Mouse (Mus musculus) frontal cortex, postnatal 36 days (tissue): ENCODE data around the gene Kcnc2.

ENCODE experiments used
- DNase-seq, 2 experiments: peaks; one replicate each; pipeline ENCODE4 v3.0.0; 2022; ENCODE audit warnings: low spot score in 2 of 2

The Kcnc2 gene

GRCm38 (mm10) chr10:112394399-112394970, 123.6 kb downstream of the Kcnc2 start:
- no peak for DNase-seq

GRCm38 (mm10) chr10:112397194-112397593, 126.3 kb downstream of the Kcnc2 start:
- no peak for DNase-seq

GRCm38 (mm10) chr10:112400591-112401404, 129.9 kb downstream of the Kcnc2 start:
- DNase-seq: peak in 1 of 2 experiments; percentile 15

- DNase-seq: no peak
Measured at GRCm38 (mm10) chr10:112409525-112409924, 138.6 kb downstream of the Kcnc2 start.

- no peak for DNase-seq
Measured at GRCm38 (mm10) chr10:112423327-112423726, 152.4 kb downstream of the Kcnc2 start.

- DNase-seq: no peak
Measured at GRCm38 (mm10) chr10:112436950-112437349, 166.0 kb downstream of the Kcnc2 start.

GRCm38 (mm10) chr10:112444640-112445039, 173.7 kb downstream of the Kcnc2 start:
- DNase-seq: no peak

GRCm38 (mm10) chr10:112450910-112451309, 180.0 kb downstream of the Kcnc2 start:
- no peak for DNase-seq

GRCm38 (mm10) chr10:112468689-112469384, 197.9 kb downstream of the Kcnc2 start:
- DNase-seq: peak; percentile 41 to 74

- no peak for DNase-seq
Measured at GRCm38 (mm10) chr10:112474122-112474810, 203.3 kb downstream of the Kcnc2 start.

GRCm38 (mm10) chr10:112481461-112481860, 210.5 kb downstream of the Kcnc2 start:
- DNase-seq: peak; percentile 55 to 61

GRCm38 (mm10) chr10:112481921-112482607, 211.1 kb downstream of the Kcnc2 start:
- DNase-seq: no peak

- DNase-seq: no peak
Measured at GRCm38 (mm10) chr10:112484387-112485105, 213.6 kb downstream of the Kcnc2 start.

- DNase-seq: no peak
Measured at GRCm38 (mm10) chr10:112485819-112486218, 214.9 kb downstream of the Kcnc2 start.

- no peak for DNase-seq
Measured at GRCm38 (mm10) chr10:112488751-112489150, 217.8 kb downstream of the Kcnc2 start.
